Mouse (Mus musculus) lung, postnatal 0 days (tissue): Measurements from ENCODE around the gene Sez6. TPM values are rescaled to one million over a fixed set of nuclear protein-coding genes. Genes with fewer than 3 reads are reported as not detected.

ENCODE experiments used
- ATAC-seq: fragments of 200-750 bp; cut with Nextera tagmentation; 2 replicates; pipeline ENCODE4 v1.8.0; 2017; ENCODE audit warnings: moderate library complexity
- DNase-seq: peaks from one replicate; pipeline ENCODE4 v3.0.0-alpha.2; 2016; ENCODE audit warnings: low spot score
- H3K27ac ChIP-seq: fragments of 300-500 bp; sonication (generic); 2 replicates; pipeline ENCODE4 v1.5.1; 2014; ENCODE audit warnings: antibody characterized with exemption, mild to moderate bottlenecking, low read length, mixed read lengths
- H3K27me3 ChIP-seq: fragments of 300-500 bp; sonication (generic); replicated peaks from 2 replicates; pipeline ENCODE4 v1.6.1; 2014; ENCODE audit warnings: low read length, mixed read lengths; ENCODE audit not compliant: insufficient read depth
- H3K36me3 ChIP-seq: fragments of 300-500 bp; sonication (generic); 2 replicates; pipeline ENCODE4 v1.6.1; 2014; ENCODE audit warnings: low read length, mixed read lengths; ENCODE audit not compliant: insufficient read depth
- H3K4me1 ChIP-seq: fragments of 300-500 bp; sonication (generic); 2 replicates; pipeline ENCODE4 v1.6.1; 2014; ENCODE audit warnings: antibody characterized with exemption, low read depth, low read length, mixed read lengths; ENCODE audit not compliant: insufficient read depth
- H3K4me2 ChIP-seq: fragments of 300-500 bp; sonication (generic); replicated peaks from 2 replicates; pipeline ENCODE4 v1.6.1; 2014; ENCODE audit warnings: low read depth, mild to moderate bottlenecking, low read length, moderate library complexity, mixed read lengths
- H3K4me3 ChIP-seq: fragments of 300-500 bp; sonication (generic); 2 replicates; pipeline ENCODE4 v1.5.1; 2014; ENCODE audit warnings: low read depth, low read length
- H3K9ac ChIP-seq: fragments of 300-500 bp; sonication (generic); replicated peaks from 2 replicates; pipeline ENCODE4 v1.6.1; 2014; ENCODE audit warnings: low read depth, mild to moderate bottlenecking
- H3K9me3 ChIP-seq: fragments of 300-500 bp; sonication (generic); 2 replicates; pipeline ENCODE4 v1.6.1; 2016; ENCODE audit warnings: low read length, mixed read lengths
- CTCF ChIP-seq: IDR thresholded peaks from 2 replicates; pipeline ENCODE4 v1.5.1; 2016; ENCODE audit warnings: antibody characterized with exemption, mild to moderate bottlenecking
- EP300 ChIP-seq: IDR thresholded peaks from 2 replicates; pipeline ENCODE4 v1.6.1; 2016; ENCODE audit warnings: antibody characterized with exemption, mild to moderate bottlenecking, control low read depth
- WGBS: fragments of 180-500 bp; shearing (Covaris S2); extraction: QIAGEN DNeasy Blood & Tissue Kit; methylation state at CpG from one replicate; pipeline ENCODE4 v1.1.7; 2014; 5-methylcytosine and 5-hydroxymethylcytosine counted together
- polyA plus RNA-seq: library from polyadenylated mRNA; unstranded; fragments of >200 nt; fragmentation: Nextera tagmentation; extraction: Ambion mirVana; gene quantifications from 2 replicates; pipeline ENCODE4 v1.2.1, GENCODE M21; 2015

The Sez6 gene
- polyA plus RNA-seq, 1 experiment from 2014 or later = 0.06 TPM

- peaks cover 50% of the 10 kb centered on the region for H3K27me3 ChIP-seq
- DNase-seq (no peak), ATAC-seq (no peak)
- H3K36me3 ChIP-seq = no peaks in the 10 kb centered on the region
- no peak overlapping the region for H3K27ac ChIP-seq
- no peaks in the 10 kb centered on the region for H3K9me3 ChIP-seq
- H3K9ac ChIP-seq = no peak overlapping the region
- H3K4me1 ChIP-seq = 0 out of 2 replicates have a peak, but pooled peaks cover 5% of the 10 kb centered on the region
- no peak for TF ChIP-seq CTCF
- no peak for TF ChIP-seq EP300
- no peak overlapping the region for H3K4me2 ChIP-seq
- 42% methylated on average over 5 of the region's 5 CpGs for WGBS
- no peak overlapping the region for H3K4me3 ChIP-seq
Measured at GRCm38 (mm10) chr11:77934568-77935311, 4.1 kb downstream of the Sez6 start.

GRCm38 (mm10) chr11:77936846-77937245, 6.2 kb downstream of the Sez6 start:
- 6% methylated on average over 8 of the region's 8 CpGs for WGBS
- no peak for ATAC-seq
- TF ChIP-seq EP300 (no peak), CTCF (no peak)
- no peak overlapping the region for H3K4me2 ChIP-seq
- DNase-seq = no peak
- no peaks in the 10 kb centered on the region for H3K4me1 ChIP-seq
- no peaks in the 10 kb centered on the region for H3K36me3 ChIP-seq
- H3K9me3 ChIP-seq = no peaks in the 10 kb centered on the region
- peaks cover 32% of the 10 kb centered on the region for H3K27me3 ChIP-seq
- H3K4me3 ChIP-seq = no peak overlapping the region
- H3K27ac ChIP-seq = no peak overlapping the region
- no peak overlapping the region for H3K9ac ChIP-seq

- ATAC-seq = no peak
- 11% methylated on average over 4 of the region's 4 CpGs for WGBS
- H3K27me3 ChIP-seq = peaks cover 24% of the 10 kb centered on the region
Measured at GRCm38 (mm10) chr11:77937649-77938410, 7.2 kb downstream of the Sez6 start.

GRCm38 (mm10) chr11:77942230-77942629, 11.6 kb downstream of the Sez6 start:
- DNase-seq (no peak), ATAC-seq (no peak)
- no peaks in the 10 kb centered on the region for H3K9me3 ChIP-seq
- no peak overlapping the region for H3K4me3 ChIP-seq
- no peaks in the 10 kb centered on the region for H3K4me1 ChIP-seq
- no peaks in the 10 kb centered on the region for H3K27me3 ChIP-seq
- H3K27ac ChIP-seq = no peak overlapping the region
- no peak overlapping the region for H3K9ac ChIP-seq
- TF ChIP-seq CTCF (no peak), EP300 (no peak)
- H3K36me3 ChIP-seq = no peaks in the 10 kb centered on the region
- 26% methylated on average over 5 of the region's 5 CpGs for WGBS
- H3K4me2 ChIP-seq = no peak overlapping the region

More at GRCm38 (mm10) chr11:77937649-77938410, 7.2 kb downstream of the Sez6 start:
- TF ChIP-seq CTCF = no peak
- no peak for TF ChIP-seq EP300
- Histone ChIP-seq H3K9ac (no peak overlapping the region), H3K4me1 (no peaks in the 10 kb centered on the region), H3K9me3 (no peaks in the 10 kb centered on the region), H3K4me3 (no peak overlapping the region), H3K4me2 (no peak overlapping the region), H3K36me3 (no peaks in the 10 kb centered on the region), H3K27ac (no peak overlapping the region)
- no peak for DNase-seq

- no peak overlapping the region for H3K4me2 ChIP-seq
- 8% methylated on average over 9 of the region's 9 CpGs for WGBS
- no peak overlapping the region for H3K4me3 ChIP-seq
- H3K9me3 ChIP-seq = no peaks in the 10 kb centered on the region
- DNase-seq (no peak), ATAC-seq (no peak)
- no peaks in the 10 kb centered on the region for H3K27me3 ChIP-seq
- no peaks in the 10 kb centered on the region for H3K4me1 ChIP-seq
- H3K27ac ChIP-seq = no peak overlapping the region
- no peak for TF ChIP-seq EP300
- TF ChIP-seq CTCF = no peak
- H3K36me3 ChIP-seq = no peaks in the 10 kb centered on the region
- no peak overlapping the region for H3K9ac ChIP-seq
Measured at GRCm38 (mm10) chr11:77947860-77948259, 17.3 kb downstream of the Sez6 start.

GRCm38 (mm10) chr11:77950125-77950685, 19.6 kb downstream of the Sez6 start:
- TF ChIP-seq CTCF (no peak), EP300 (no peak)
- Histone ChIP-seq H3K27ac (no peak overlapping the region), H3K9me3 (no peaks in the 10 kb centered on the region), H3K36me3 (no peaks in the 10 kb centered on the region), H3K27me3 (no peaks in the 10 kb centered on the region), H3K4me1 (no peaks in the 10 kb centered on the region), H3K9ac (no peak overlapping the region), H3K4me2 (no peak overlapping the region), H3K4me3 (no peak overlapping the region)
- DNase-seq (no peak), ATAC-seq (no peak)
- 15% methylated on average over 12 of the region's 12 CpGs for WGBS
